Mouse (Mus musculus): Measurements from ENCODE around the gene Ulk4. TPM values are rescaled to one million over a fixed set of nuclear protein-coding genes. Genes with fewer than 3 reads are reported as not detected.
A peak's percentile ranks its signal among the peaks of the same experiment; 100 is the strongest.
"Not testable (repeated sequence)": the region's sequence is repeated elsewhere in the genome, so short reads cannot be mapped to it uniquely, and the experiment has no call there.

Gene Ulk4
- polyA plus RNA-seq, 1 experiment from 2014 or later = 213 TPM

- Histone ChIP-seq H3K36me3 (replicated peaks; ENCODE audit: control insufficient read depth, insufficient read depth, low read depth, low read length) (no peaks in the 10 kb centered on the region), H3K4me1 (ENCODE audit: control insufficient read depth, insufficient read depth, low read length) (no peaks in the 10 kb centered on the region), H3K27me3 (ENCODE audit: control insufficient read depth, insufficient read depth, low read length) (no peaks in the 10 kb centered on the region), H3K4me2 (ENCODE audit: low read depth, low read length) (no peak overlapping the region), H3K27ac (replicated peaks; ENCODE audit: low read depth, low read length) (no peak overlapping the region), H3K9me3 (replicated peaks; ENCODE audit: control insufficient read depth, low read length) (no peaks in the 10 kb centered on the region), H3K4me3 (ENCODE audit: low read depth, low read length) (no peak overlapping the region), H3K9ac (replicated peaks; ENCODE audit: low read length) (no peak overlapping the region)
- ATAC-seq (replicated peaks; ENCODE audit: insufficient number of reproducible peaks, low FRiP score, low TSS enrichment, low read depth) (0 out of 2 replicates have a peak, but pooled peaks have one; percentile 35), DNase-seq (ENCODE audit: low spot score) (peak; percentile 83)
- WGBS = 33% methylated on average over 3 of the region's 3 CpGs
These were observed 61.5 kb downstream of the Ulk4 start for GRCm38 (mm10) chr9:121215349-121216000.

GRCm38 (mm10) chr9:121212322-121212721, 64.7 kb downstream of the Ulk4 start:
- Histone ChIP-seq H3K9me3 (replicated peaks; ENCODE audit: control insufficient read depth, low read length) (no peaks in the 10 kb centered on the region), H3K4me1 (ENCODE audit: control insufficient read depth, insufficient read depth, low read length) (no peaks in the 10 kb centered on the region)

GRCm38 (mm10) chr9:121205046-121205445, 72.0 kb downstream of the Ulk4 start:
- Histone ChIP-seq H3K27ac (replicated peaks; ENCODE audit: low read depth, low read length) (no peak overlapping the region), H3K9me3 (replicated peaks; ENCODE audit: control insufficient read depth, low read length) (no peaks in the 10 kb centered on the region), H3K4me3 (ENCODE audit: low read depth, low read length) (no peak overlapping the region), H3K4me2 (ENCODE audit: low read depth, low read length) (no peak overlapping the region), H3K36me3 (replicated peaks; ENCODE audit: control insufficient read depth, insufficient read depth, low read depth, low read length) (no peaks in the 10 kb centered on the region), H3K9ac (replicated peaks; ENCODE audit: low read length) (no peak overlapping the region), H3K27me3 (ENCODE audit: control insufficient read depth, insufficient read depth, low read length) (no peaks in the 10 kb centered on the region), H3K4me1 (ENCODE audit: control insufficient read depth, insufficient read depth, low read length) (no peaks in the 10 kb centered on the region)
- 67% methylated on average over 7 of the region's 7 CpGs for WGBS
- ATAC-seq (replicated peaks; ENCODE audit: insufficient number of reproducible peaks, low FRiP score, low TSS enrichment, low read depth) (no peak), DNase-seq (ENCODE audit: low spot score) (no peak)

More at GRCm38 (mm10) chr9:121212322-121212721, 64.7 kb downstream of the Ulk4 start:
- ATAC-seq (replicated peaks; ENCODE audit: insufficient number of reproducible peaks, low FRiP score, low TSS enrichment, low read depth) (no peak), DNase-seq (ENCODE audit: low spot score) (no peak)
- no peaks in the 10 kb centered on the region for H3K27me3 ChIP-seq (ENCODE audit: control insufficient read depth, insufficient read depth, low read length)
- H3K4me2 ChIP-seq (ENCODE audit: low read depth, low read length) = no peak overlapping the region
- H3K4me3 ChIP-seq (ENCODE audit: low read depth, low read length) = no peak overlapping the region
- H3K27ac ChIP-seq (replicated peaks; ENCODE audit: low read depth, low read length) = no peak overlapping the region
- 60% methylated on average over 3 of the region's 3 CpGs for WGBS
- H3K36me3 ChIP-seq (replicated peaks; ENCODE audit: control insufficient read depth, insufficient read depth, low read depth, low read length) = no peaks in the 10 kb centered on the region
- H3K9ac ChIP-seq (replicated peaks; ENCODE audit: low read length) = no peak overlapping the region

GRCm38 (mm10) chr9:121204149-121204800, 72.7 kb downstream of the Ulk4 start:
- no peak overlapping the region for H3K4me3 ChIP-seq (ENCODE audit: low read depth, low read length)
- no peak for ATAC-seq (replicated peaks; ENCODE audit: insufficient number of reproducible peaks, low FRiP score, low TSS enrichment, low read depth)
- no peak overlapping the region for H3K27ac ChIP-seq (replicated peaks; ENCODE audit: low read depth, low read length)
- H3K9me3 ChIP-seq (replicated peaks; ENCODE audit: control insufficient read depth, low read length) = no peaks in the 10 kb centered on the region
- no peaks in the 10 kb centered on the region for H3K36me3 ChIP-seq (replicated peaks; ENCODE audit: control insufficient read depth, insufficient read depth, low read depth, low read length)
- no peak overlapping the region for H3K4me2 ChIP-seq (ENCODE audit: low read depth, low read length)
- 78% methylated on average over 14 of the region's 14 CpGs for WGBS
- H3K4me1 ChIP-seq (ENCODE audit: control insufficient read depth, insufficient read depth, low read length) = no peaks in the 10 kb centered on the region
- no peak overlapping the region for H3K9ac ChIP-seq (replicated peaks; ENCODE audit: low read length)
- no peak for DNase-seq (ENCODE audit: low spot score)
- no peaks in the 10 kb centered on the region for H3K27me3 ChIP-seq (ENCODE audit: control insufficient read depth, insufficient read depth, low read length)

GRCm38 (mm10) chr9:121203686-121204085, 73.3 kb downstream of the Ulk4 start:
- Histone ChIP-seq H3K4me2 (ENCODE audit: low read depth, low read length) (no peak overlapping the region), H3K27me3 (ENCODE audit: control insufficient read depth, insufficient read depth, low read length) (no peaks in the 10 kb centered on the region), H3K9me3 (replicated peaks; ENCODE audit: control insufficient read depth, low read length) (no peaks in the 10 kb centered on the region), H3K4me3 (ENCODE audit: low read depth, low read length) (no peak overlapping the region), H3K9ac (replicated peaks; ENCODE audit: low read length) (no peak overlapping the region), H3K27ac (replicated peaks; ENCODE audit: low read depth, low read length) (no peak overlapping the region), H3K4me1 (ENCODE audit: control insufficient read depth, insufficient read depth, low read length) (no peaks in the 10 kb centered on the region), H3K36me3 (replicated peaks; ENCODE audit: control insufficient read depth, insufficient read depth, low read depth, low read length) (no peaks in the 10 kb centered on the region)
- no peak for ATAC-seq (replicated peaks; ENCODE audit: insufficient number of reproducible peaks, low FRiP score, low TSS enrichment, low read depth)
- no peak for DNase-seq (ENCODE audit: low spot score)
- WGBS = 100% methylated on average over 1 of the region's 1 CpGs

GRCm38 (mm10) chr9:121199146-121199685, 77.8 kb downstream of the Ulk4 start:
- H3K4me1 ChIP-seq (ENCODE audit: control insufficient read depth, insufficient read depth, low read length); DNase-seq (ENCODE audit: low spot score): not testable (repeated sequence)
- WGBS = 84% methylated on average over 5 of the region's 5 CpGs

GRCm38 (mm10) chr9:121196473-121196872, 80.5 kb downstream of the Ulk4 start:
- Histone ChIP-seq H3K36me3 (replicated peaks; ENCODE audit: control insufficient read depth, insufficient read depth, low read depth, low read length) (no peaks in the 10 kb centered on the region), H3K4me2 (ENCODE audit: low read depth, low read length) (no peak overlapping the region), H3K9ac (replicated peaks; ENCODE audit: low read length) (no peak overlapping the region), H3K27ac (replicated peaks; ENCODE audit: low read depth, low read length) (no peak overlapping the region), H3K4me3 (ENCODE audit: low read depth, low read length) (no peak overlapping the region), H3K9me3 (replicated peaks; ENCODE audit: control insufficient read depth, low read length) (peaks cover 2% of the 10 kb centered on the region), H3K4me1 (ENCODE audit: control insufficient read depth, insufficient read depth, low read length) (no peaks in the 10 kb centered on the region), H3K27me3 (ENCODE audit: control insufficient read depth, insufficient read depth, low read length) (no peaks in the 10 kb centered on the region)
- WGBS = 92% methylated on average over 9 of the region's 9 CpGs
- ATAC-seq (replicated peaks; ENCODE audit: insufficient number of reproducible peaks, low FRiP score, low TSS enrichment, low read depth) = no peak
- DNase-seq (ENCODE audit: low spot score) = no peak

More at GRCm38 (mm10) chr9:121199146-121199685, 77.8 kb downstream of the Ulk4 start:
- not testable (repeated sequence) for H3K9ac ChIP-seq (replicated peaks; ENCODE audit: low read length); H3K9me3 ChIP-seq (replicated peaks; ENCODE audit: control insufficient read depth, low read length); H3K4me2 ChIP-seq (ENCODE audit: low read depth, low read length); H3K27ac ChIP-seq (replicated peaks; ENCODE audit: low read depth, low read length); H3K4me3 ChIP-seq (ENCODE audit: low read depth, low read length); ATAC-seq (replicated peaks; ENCODE audit: insufficient number of reproducible peaks, low FRiP score, low TSS enrichment, low read depth); H3K36me3 ChIP-seq (replicated peaks; ENCODE audit: control insufficient read depth, insufficient read depth, low read depth, low read length); H3K27me3 ChIP-seq (ENCODE audit: control insufficient read depth, insufficient read depth, low read length)

- H3K36me3 ChIP-seq (replicated peaks; ENCODE audit: control insufficient read depth, insufficient read depth, low read depth, low read length) = no peaks in the 10 kb centered on the region
- no peaks in the 10 kb centered on the region for H3K4me1 ChIP-seq (ENCODE audit: control insufficient read depth, insufficient read depth, low read length)
- DNase-seq (ENCODE audit: low spot score) (no peak), ATAC-seq (replicated peaks; ENCODE audit: insufficient number of reproducible peaks, low FRiP score, low TSS enrichment, low read depth) (no peak)
- H3K9me3 ChIP-seq (replicated peaks; ENCODE audit: control insufficient read depth, low read length) = peaks cover 2% of the 10 kb centered on the region
- no peak overlapping the region for H3K9ac ChIP-seq (replicated peaks; ENCODE audit: low read length)
- no peaks in the 10 kb centered on the region for H3K27me3 ChIP-seq (ENCODE audit: control insufficient read depth, insufficient read depth, low read length)
- 94% methylated on average over 4 of the region's 4 CpGs for WGBS
- no peak overlapping the region for H3K4me3 ChIP-seq (ENCODE audit: low read depth, low read length)
- no peak overlapping the region for H3K27ac ChIP-seq (replicated peaks; ENCODE audit: low read depth, low read length)
- no peak overlapping the region for H3K4me2 ChIP-seq (ENCODE audit: low read depth, low read length)
These were observed 81.9 kb downstream of the Ulk4 start for GRCm38 (mm10) chr9:121195106-121195505.
